Mouse (Mus musculus) ES-Bruce4 (cell line): ENCODE measurements around the gene Tbx18. TPM values are rescaled to one million over a fixed set of nuclear protein-coding genes. Genes with fewer than 3 reads are reported as not detected.

Experiments
- H3K27ac ChIP-seq: 2 replicates; pipeline ENCODE4 v1.5.1; 2012; ENCODE audit warnings: low read length, inconsistent platforms; ENCODE audit not compliant: insufficient read depth
- H3K27me3 ChIP-seq: 2 replicates; pipeline ENCODE4 v1.6.1; 2012; ENCODE audit warnings: mild to moderate bottlenecking, low read length, inconsistent platforms; ENCODE audit not compliant: control insufficient read depth, poor library complexity, insufficient read depth, severe bottlenecking
- H3K36me3 ChIP-seq: 2 replicates; pipeline ENCODE4 v1.6.1; 2012; ENCODE audit warnings: inconsistent platforms, mild to moderate bottlenecking, low read length, moderate library complexity; ENCODE audit not compliant: control insufficient read depth, poor library complexity, insufficient read depth, severe bottlenecking
- H3K4me1 ChIP-seq: one replicate; pipeline ENCODE4 v1.8.1; 2011; ENCODE audit warnings: low read length; ENCODE audit not compliant: control insufficient read depth, insufficient read depth
- H3K4me3 ChIP-seq: 2 replicates; pipeline ENCODE4 v1.5.1; 2011; ENCODE audit warnings: low read depth, mild to moderate bottlenecking, low read length
- H3K9ac ChIP-seq: 2 replicates; pipeline ENCODE4 v1.6.1; 2012; ENCODE audit warnings: low read depth, mild to moderate bottlenecking, inconsistent platforms; ENCODE audit not compliant: poor library complexity, severe bottlenecking
- H3K9me3 ChIP-seq: replicated peaks from 2 replicates; pipeline ENCODE4 v1.6.1; 2012; ENCODE audit warnings: mild to moderate bottlenecking, low read length, inconsistent platforms; ENCODE audit not compliant: control insufficient read depth, poor library complexity, insufficient read depth, severe bottlenecking
- CTCF ChIP-seq: IDR thresholded peaks from one replicate; pipeline ENCODE4 v1.8.1; 2011; ENCODE audit warnings: low read depth, low read length
- EP300 ChIP-seq: IDR thresholded peaks from 2 replicates; pipeline ENCODE4 v1.6.1; 2011; ENCODE audit warnings: low read depth, low read length; ENCODE audit not compliant: insufficient read depth
- POLR2A ChIP-seq: IDR thresholded peaks from one replicate; pipeline ENCODE4 v1.8.1; 2011; ENCODE audit warnings: low read length; ENCODE audit not compliant: insufficient read depth
- polyA plus RNA-seq: library from polyadenylated mRNA; stranded (reverse); fragments of >200 nt; gene quantifications from 2 replicates; pipeline ENCODE4 v1.2.4, GENCODE M21; 2011; ENCODE audit warnings: low read depth; ENCODE audit not compliant: missing spikeins, insufficient read depth, insufficient read length

The Tbx18 gene
- polyA plus RNA-seq, 1 experiment, result not detected

GRCm38 (mm10) chr9:87733732-87734131, 2.7 kb upstream of the Tbx18 start:
- H3K4me1 ChIP-seq, result no peaks in the 10 kb centered on the region
- H3K9ac ChIP-seq, result no peak overlapping the region
- H3K4me3 ChIP-seq, result no peak overlapping the region
- no peak overlapping the region for H3K27ac ChIP-seq
- no peaks in the 10 kb centered on the region for H3K36me3 ChIP-seq
- H3K27me3 ChIP-seq, result peaks cover 44% of the 10 kb centered on the region
- no peaks in the 10 kb centered on the region for H3K9me3 ChIP-seq
- TF ChIP-seq EP300, result no peak
- TF ChIP-seq CTCF, result no peak
- no peak for TF ChIP-seq POLR2A

GRCm38 (mm10) chr9:87733236-87733630, 2.2 kb upstream of the Tbx18 start:
- H3K36me3 ChIP-seq, result no peaks in the 10 kb centered on the region
- H3K4me3 ChIP-seq, result peak overlapping the region; percentile 47; the same call in 1 of the 2 replicates
- TF ChIP-seq CTCF (peak; percentile 41), POLR2A (no peak)
- H3K4me1 ChIP-seq, result no peaks in the 10 kb centered on the region
- no peaks in the 10 kb centered on the region for H3K9me3 ChIP-seq
- H3K27me3 ChIP-seq, result peaks cover 45% of the 10 kb centered on the region
- no peak overlapping the region for H3K27ac ChIP-seq
- no peak overlapping the region for H3K9ac ChIP-seq

- H3K27me3 ChIP-seq, result peaks cover 41% of the 10 kb centered on the region
- H3K4me3 ChIP-seq, result no peak overlapping the region
These were observed 1.6 kb upstream of the Tbx18 start for GRCm38 (mm10) chr9:87732416-87733235.

GRCm38 (mm10) chr9:87730271-87730960, 644 bp downstream of the Tbx18 start:
- TF ChIP-seq EP300 (no peak), CTCF (no peak), POLR2A (no peak)
- H3K27me3 ChIP-seq, result peaks cover 39% of the 10 kb centered on the region
- peak overlapping the region; percentile 65 for H3K4me3 ChIP-seq
- H3K9ac ChIP-seq, result peak overlapping the region; percentile 63
- no peak overlapping the region for H3K27ac ChIP-seq
- H3K4me1 ChIP-seq, result no peaks in the 10 kb centered on the region
- no peaks in the 10 kb centered on the region for H3K9me3 ChIP-seq
- no peaks in the 10 kb centered on the region for H3K36me3 ChIP-seq

More at GRCm38 (mm10) chr9:87732416-87733235, 1.6 kb upstream of the Tbx18 start:
- Histone ChIP-seq H3K27ac (no peak overlapping the region), H3K9ac (no peak overlapping the region), H3K36me3 (no peaks in the 10 kb centered on the region), H3K4me1 (no peaks in the 10 kb centered on the region), H3K9me3 (no peaks in the 10 kb centered on the region)
- TF ChIP-seq CTCF, result no peak
- no peak for TF ChIP-seq POLR2A
- no peak for TF ChIP-seq EP300

GRCm38 (mm10) chr9:87729316-87730270, 1.5 kb downstream of the Tbx18 start:
- Histone ChIP-seq H3K4me1 (no peaks in the 10 kb centered on the region), H3K36me3 (no peaks in the 10 kb centered on the region), H3K9me3 (no peaks in the 10 kb centered on the region), H3K27me3 (peaks cover 35% of the 10 kb centered on the region), H3K4me3 (peak overlapping the region; percentile 65), H3K27ac (no peak overlapping the region), H3K9ac (peak overlapping the region; percentile 63)
- TF ChIP-seq EP300 (no peak), POLR2A (no peak), CTCF (no peak)
